Mouse (Mus musculus): ENCODE results near the gene Timm29.

Timm29 gene

DNA sequence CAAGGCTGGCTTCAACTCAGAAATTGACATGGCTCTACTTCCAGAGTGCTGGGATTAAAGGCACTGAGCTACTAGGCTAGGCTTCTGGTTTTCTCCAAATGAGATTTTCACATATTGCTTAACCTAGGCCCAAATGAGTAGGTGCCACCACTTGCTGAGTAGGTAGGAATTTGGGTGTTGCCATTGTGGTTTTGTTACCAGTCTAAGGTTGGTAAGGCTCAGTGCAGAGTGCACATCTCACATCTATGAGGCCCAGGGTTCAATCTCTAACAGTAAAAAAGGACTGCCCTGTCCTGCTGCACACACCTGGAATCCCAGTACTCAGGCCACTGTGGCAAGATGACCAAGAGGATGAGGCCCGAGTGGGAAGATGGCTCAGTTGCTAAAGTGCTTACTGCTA lies 7.1 kb upstream of the Timm29 start:
- no peak for DNase-seq

DNA sequence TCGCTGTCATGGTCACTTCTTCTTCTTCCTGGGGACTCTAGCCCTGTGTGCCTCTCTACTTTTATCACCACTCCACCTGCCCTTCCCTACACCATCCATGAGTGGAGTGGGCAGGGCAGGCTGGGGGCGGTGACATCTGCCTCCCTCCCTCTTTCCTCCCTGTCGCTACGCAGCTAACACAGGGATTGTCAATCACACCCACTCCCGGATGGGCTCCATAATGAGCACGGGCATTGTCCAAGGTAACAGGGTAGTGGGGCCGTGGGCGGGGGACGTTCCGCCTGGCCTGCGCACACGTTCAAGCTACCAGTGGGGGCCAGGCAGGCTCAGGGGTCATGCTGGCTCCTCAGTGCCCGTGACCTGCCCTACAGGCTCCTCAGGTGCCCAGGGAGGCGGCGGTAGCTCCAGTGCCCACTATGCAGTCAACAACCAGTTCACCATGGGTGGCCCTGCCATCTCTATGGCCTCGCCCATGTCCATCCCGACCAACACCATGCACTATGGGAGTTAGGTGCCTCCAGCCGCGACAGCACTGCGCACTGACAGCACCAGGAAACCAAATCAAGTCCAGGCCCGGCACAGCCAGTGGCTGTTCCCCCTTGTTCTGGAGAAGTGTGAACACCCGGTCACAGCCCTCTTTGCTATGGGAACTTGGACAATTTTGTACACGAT lies 4.7 kb upstream of the Timm29 start:
- peak; percentile 42 for DNase-seq

DNA sequence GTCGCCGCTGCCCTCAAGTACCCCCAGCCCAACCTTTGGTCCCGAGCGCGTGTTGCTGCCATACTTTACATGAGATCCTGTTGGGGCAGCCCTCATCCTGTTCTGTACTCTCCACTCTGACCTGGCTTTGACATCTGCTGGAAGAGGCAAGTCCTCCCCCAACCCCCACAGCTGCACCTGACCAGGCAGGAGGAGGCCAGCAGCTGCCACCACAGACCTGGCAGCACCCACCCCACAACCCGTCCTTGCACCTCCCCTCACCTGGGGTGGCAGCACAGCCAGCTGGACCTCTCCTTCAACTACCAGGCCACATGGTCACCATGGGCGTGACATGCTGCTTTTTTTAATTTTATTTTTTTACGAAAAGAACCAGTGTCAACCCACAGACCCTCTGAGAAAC lies 4.2 kb upstream of the Timm29 start:
- peak; percentile 19 for DNase-seq

DNA sequence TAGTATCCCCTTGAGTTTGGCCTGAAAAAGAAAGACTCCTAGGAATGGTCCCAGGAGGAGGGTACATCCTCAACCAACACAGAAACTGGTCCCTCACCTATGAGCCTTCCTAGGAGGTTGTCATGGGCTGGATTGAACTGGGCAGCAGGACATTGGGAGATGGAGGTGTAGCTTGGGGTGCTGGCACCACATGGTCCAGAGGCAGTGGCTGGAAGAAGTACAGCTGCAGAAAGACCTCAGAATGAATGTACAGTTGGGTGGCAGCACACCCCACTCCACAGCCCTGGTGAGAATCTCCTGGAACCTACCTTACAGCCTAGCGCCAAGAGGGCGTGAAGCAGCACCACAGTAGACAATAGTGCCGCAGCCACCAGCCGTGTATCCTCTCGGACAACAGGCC lies 3.0 kb upstream of the Timm29 start:
- DNase-seq = no peak

DNA sequence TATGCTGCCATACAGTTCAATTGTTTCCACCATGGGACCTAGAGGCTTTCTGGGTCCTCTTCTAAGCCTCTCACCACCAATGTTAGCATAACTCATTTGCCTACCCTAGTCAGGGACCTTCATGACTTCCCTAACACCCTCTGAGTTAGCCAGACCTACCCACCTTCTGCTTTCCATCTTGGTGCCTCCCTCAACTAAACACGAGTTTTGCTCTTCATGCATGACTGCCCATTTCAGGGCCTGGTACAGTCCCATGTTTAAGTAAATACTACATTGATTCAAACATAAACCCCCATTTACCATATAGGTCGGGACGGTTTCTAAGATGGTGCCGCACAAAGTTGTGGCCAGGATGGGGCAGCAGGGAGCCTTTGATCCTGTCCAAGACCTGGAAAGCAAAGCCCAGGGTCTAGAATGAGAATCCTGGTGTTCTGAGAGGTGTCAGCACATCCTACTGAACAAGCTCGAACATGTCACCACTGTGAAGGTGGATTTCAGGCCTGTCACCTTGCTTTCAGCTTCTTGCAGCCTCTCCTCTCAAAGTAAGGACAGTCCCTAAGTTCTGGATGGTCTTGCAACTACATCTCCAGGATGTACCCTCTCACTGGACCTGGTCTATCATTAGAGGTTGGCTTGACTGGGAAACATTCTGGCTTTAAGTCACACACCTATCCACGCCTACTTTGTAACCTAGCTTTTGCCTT lies 1.2 kb upstream of the Timm29 start:
- no peak for DNase-seq

DNA sequence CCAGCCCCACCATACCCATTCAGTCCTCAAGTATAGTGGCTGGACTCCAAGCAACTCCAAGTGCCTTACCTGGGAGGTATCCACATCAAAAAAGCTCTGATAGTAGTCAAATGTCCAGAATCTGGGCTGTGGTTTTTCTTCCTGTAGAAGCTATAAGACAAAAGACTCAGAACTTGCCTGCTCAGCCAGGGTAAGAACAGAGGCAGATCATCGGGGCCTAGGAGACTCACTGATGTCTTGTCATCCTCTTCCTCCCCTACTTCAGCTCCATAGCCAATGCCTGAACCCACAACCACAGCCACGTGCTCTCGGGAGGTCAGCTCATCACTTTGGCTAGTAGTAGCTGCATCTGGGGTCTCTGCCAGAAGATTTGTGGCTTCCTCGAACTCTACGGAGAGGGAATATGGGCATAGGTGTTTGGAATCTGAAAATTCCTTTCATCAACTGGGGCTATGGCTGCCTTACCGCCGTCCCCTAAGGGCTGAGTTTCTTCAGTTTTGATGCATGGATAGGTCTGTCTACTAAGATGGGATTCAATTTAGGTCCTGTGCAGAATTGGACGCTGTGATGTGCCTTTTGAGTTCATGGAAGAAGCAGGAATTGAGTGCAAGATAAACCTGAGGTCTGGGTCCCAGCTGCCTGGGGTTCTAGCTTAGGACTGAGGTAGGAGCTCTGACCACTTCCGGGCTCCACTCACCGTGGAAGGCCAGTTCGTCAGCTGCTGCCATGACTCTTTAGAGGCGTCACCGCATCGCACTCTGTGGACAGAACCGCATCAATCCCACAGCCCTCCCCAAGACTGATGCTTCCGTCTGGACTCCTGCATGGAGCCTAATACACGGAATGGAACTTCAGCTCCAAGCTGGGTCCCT lies 455 bp upstream of the Timm29 start:
- no peak for DNase-seq

DNA sequence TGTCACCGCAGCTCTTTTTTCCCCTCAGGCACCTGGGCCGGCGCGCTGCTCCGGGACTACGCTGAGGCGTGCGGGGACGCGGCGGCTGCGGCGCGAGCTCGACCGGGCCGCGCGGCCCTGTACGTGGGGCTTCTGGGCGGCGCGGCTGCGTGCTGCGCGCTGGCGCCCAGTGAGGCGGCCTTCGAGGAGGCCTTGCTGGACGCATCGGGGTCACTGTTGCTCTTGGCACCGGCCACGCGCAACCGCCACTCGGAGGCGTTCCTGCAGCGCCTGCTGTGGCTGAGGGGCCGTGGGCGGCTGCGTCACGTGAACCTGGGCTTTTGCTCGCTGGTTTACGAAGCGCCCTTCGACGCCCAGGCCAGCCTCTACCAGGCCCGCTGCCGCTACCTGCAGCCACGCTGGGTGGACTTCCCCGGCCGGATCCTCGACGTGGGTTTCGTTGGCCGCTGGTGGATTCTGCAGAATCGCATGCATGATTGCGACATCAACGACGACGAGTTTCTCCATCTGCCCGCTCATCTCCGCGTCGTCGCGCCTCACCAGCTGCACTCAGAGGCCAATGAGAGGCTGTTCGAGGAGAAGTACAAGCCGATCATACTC lies 700 bp downstream of the Timm29 start:
- DNase-seq = peak; percentile 66

DNA sequence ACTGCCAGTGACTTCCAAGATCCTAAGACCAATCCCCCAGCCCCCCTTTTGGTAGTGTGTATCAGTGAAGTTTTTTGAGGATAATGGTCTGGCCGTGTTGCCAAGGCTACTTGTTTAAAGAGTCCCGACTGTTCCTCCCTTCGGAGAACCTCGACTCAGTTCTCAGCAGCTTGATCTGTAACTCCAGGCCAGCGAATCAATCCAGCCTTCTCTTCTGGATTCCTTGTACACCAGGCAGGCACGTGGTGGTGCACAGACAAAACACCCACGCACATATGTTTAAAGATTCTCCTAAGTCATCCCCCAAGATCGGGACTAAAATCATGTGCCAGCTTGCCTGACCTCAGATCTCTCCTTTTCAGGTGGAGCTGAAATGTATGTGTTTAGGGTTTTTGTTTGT lies 1.8 kb downstream of the Timm29 start:
- DNase-seq = peak; percentile 53

DNA sequence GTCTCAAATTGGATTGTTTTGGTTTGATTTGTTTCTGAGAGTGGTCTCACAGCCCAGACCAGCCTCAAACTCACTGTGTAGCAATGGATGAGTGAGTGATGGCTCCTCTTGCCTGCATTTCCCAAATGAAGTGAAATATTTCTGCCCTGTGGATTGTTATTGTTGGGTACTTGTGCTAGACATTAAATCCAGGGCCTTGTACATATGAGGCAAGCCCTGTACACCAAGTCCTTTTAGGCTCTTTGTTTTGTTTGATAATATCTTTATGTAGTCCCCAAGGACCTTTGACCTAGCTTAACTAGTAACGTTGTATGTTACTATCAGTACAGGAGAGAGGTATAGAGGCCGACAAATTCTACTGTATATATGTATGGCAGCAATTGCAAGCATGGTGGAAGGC lies 2.3 kb downstream of the Timm29 start:
- no peak for DNase-seq

DNA sequence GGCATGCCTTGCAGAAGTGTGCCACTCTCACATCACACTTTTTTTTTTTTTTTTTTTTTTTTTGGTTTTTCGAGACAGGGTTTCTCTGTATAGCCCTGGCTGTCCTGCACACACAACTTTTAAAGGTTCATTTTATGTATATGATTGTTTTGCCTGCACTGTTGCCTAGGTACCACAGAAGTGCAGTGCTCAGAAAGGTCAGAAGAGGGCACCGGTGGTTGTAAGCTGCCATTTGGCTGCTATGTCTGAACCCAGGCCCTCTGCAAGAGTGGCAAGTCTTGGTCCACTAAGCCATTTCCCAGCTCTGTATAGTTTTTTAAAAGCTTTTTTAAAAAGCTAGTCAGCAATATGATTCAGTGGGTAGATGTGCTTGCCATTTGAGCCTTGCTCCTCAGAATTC lies 5.7 kb downstream of the Timm29 start:
- no peak for DNase-seq

DNA sequence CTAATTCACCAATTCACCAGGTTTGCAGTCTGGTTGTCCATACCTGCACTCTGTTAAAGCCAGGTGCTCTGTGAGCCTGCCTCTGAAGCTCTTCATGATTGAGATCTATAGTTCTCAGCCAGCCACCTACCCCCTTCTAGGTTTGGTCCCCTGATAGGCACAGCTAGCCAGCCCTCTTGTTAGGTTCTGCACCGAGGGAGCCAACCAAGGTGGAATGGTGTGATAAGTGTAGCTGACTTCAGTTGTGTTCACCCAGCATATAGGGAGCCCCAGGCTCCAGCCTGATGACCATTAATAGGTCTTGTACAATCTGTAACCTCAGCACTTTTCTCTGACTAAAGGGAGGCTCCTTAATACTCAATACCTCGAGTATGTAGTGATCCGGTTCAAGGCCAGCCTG lies 7.7 kb downstream of the Timm29 start:
- DNase-seq = no peak

DNA sequence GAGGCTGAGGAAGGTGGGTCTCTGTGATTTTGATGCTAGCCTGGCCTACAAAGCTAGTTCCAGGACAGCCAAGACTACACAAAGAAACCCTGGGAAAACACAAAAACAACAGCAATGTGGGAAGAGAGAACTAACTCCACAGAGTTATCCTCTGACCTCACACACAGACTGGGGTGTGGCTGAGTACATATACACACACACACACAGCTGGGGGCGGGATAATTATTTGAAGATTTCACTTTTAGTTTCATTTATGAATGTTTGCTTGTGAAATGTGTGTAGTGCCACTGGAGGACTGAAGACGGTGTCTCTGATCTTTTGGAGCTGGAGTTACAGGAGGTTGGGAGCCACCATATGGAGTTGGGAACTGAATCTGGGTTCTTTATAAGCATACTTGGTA lies 8.6 kb downstream of the Timm29 start:
- no peak for DNase-seq

DNA sequence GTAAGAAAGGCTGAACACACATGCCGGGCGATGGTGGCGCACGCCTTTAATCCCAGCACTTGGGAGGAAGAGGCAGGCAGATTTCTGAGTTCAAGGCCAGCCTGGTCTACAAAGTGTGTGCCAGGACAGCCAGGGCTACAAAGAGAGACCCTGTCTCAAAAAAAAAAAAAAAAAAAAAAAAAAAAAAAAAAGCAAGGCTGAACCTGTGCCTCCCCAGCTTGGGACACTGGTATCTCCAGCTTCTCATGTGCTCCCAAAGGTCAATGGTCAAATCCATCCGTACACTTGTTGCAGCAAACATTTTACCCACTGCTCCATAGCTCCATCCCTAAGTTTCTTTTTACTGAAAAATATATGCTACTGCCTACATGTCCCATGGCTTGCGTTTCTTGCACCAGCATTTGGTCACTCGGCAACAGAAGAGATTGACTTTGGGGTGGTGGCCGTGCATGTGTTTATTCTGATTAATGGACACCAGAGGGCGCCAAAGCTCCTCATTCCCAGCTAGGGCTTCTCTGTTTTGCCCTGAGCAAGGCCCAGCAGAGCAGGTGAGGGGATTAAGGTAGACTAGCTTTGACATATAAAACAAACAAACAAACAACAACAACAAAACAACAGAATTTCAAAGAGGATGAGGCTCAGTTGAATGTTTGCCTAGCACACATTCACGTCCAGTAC lies 9.3 kb downstream of the Timm29 start:
- DNase-seq = peak; percentile 36

DNA sequence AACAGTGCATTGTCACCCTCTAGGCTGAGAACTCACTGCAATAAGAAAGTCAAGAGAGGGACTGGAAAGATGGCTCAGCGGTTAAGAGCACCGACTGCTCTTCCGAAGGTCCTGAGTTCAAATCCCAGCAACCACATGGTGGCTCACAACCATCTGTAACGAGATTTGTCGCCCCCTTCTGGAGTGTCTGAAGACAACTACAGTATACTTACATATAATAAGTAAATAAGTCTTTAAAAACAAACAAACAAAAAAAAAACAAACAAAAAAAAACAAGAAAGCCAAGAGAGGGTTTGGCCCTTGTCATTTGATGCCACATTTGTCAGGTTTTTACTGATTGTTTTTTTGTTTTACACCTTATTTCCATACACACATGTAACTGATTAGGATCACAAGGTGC lies 11.6 kb downstream of the Timm29 start:
- no peak for DNase-seq

DNA sequence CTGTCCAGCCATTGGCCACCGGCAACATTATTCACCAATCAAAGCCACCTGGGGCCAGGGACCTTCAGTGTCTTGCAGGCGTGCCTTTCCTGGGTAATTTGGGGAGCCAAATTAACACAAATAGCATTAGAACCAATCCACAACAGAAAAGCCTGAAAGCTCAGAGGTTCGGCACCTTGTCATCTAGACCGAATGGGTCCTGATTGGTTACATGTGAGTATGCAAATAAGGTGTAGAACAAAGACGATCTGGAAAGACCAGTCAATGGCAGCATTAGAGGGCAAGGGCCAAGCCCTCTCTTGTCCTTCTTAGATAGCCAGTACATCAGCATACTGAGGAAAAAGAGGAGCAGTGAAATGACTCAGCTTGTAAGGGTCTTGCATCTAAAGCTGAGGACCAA lies 13.3 kb downstream of the Timm29 start:
- no peak for DNase-seq

DNA sequence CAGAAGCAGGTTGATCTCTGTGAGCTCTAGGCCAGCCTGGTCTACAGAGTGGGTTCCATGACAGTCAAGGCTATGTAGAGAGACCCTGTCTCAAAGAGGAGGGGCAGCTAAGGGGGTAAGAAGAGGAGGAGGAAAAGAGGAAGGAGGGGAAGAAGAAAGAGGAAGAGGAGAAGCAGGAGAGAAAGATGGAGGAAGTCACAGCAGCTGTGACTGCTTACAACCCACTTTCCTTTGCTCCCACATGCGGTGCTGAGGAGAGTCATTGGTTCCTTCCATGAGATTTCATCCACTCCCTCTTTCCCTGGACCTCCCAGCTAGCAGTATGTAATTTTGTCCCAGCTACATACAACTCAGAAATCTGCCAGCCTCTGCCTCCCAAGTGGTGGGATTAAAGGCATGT lies 14.1 kb downstream of the Timm29 start:
- DNase-seq = no peak

DNA sequence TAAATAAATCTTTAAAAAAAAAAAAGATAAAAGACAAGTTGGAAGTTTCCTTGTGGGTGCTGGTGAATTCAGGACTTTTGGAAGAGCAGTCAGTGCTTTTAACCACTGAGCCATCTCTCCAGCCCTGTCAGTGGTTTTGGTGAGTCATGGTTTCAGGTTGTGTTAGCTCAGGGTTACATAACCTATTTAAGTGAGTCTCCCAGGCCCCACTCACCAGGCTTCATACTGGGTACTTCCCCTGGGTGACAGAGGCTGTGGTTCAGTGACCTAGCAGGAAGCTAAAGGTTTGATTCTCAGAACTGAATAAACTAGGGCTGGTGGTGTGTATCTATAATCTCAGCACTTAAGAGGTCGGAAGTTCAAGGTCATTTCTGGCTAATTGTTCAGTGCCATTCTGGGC lies 17.3 kb downstream of the Timm29 start:
- no peak for DNase-seq

DNA sequence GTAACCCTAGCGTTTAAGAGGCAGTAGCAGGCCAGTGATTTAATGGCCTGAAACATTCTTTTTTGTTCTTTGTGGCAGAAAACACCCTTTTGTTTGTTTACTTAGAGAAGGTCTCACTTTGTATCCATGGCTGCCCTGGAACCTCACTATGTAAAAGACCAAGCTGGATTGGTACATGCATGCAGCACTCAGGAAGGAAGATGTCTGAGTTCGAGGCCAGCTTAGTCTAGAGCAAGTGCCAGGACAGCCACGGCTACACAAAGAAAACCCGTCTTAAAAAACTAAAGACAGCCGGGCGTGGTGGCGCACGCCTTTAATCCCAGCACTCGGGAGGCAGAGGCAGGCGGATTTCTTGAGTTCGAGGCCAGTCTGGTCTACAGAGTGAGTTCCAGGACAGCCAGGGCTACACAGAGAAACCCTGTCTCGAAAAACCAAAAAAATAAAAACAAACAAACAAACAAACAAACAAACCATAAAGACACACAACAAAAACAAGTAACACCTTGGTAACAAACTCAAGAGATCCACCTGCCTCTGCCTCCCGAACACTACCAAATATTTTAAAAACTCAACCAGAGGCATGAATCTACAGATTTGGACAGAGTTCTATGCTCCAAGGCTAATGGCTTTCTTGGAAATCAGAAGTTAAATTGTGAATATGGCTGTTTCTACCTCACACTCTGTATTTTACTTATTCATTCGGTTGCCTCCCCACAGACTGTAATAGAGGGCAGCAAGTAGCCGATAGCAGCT lies 22.5 kb downstream of the Timm29 start:
- no peak for DNase-seq

DNA sequence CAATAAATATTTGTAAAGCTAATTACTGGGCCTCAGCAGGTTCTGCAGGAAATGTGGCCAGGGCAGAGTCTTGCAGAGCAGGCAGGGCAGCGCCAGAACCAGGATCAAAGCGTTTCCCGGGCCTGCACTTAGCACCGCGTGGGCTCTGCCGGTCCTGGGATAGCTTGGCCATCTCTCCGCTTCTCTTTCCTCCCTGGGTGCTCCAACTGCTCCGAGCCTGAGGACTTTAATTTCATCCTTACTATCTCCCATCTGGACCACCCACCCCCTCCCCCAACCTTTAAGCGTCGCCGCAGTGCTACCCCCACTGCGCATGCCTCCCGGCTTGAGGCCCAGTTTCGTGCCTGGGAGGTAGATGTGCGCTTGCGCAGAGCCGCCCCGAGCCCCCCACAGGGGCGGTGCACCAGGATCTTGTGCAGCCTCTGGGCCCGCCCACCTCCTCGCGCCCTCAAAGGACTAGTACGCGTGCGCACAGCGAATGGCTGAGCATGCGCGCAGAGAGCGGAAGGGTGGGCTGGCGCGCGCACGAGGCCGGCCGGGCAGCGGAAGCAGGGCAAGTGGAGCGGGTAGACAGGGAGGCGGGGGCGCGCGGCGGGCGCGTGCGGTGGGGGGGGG lies 23.2 kb downstream of the Timm29 start, which contains the start of gene Smarca4:
TSS of gene Smarca4 (plus strand) at position 553 of the 615 bp plus-strand sequence.
- peak; percentile 100 for DNase-seq

DNA sequence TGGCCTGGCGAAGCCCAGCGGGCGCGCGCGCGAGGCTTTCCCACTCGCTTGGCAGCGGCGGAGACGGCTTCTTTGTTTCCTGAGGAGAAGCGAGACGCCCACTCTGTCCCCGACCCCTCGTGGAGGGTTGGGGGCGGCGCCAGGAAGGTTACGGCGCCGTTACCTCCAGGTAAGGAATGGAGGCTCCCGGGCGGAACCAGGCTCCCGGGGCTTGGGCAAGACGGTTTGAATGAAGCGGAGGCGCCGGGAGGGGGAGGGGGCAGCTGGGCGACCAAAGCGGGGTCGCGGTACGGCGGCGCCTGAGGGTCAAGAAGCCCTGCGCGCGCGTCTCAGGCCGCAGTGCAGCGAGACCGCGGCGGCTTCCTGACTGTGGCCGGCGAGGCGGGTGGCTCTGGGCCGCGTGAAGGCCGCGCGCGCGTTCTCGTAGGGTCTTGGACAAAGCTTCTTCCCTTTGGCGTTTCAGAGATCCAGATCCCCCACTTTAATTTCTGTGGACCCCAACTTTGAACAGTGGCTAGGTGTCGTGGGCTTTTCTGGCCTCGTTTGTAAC lies 23.8 kb downstream of the Timm29 start:
- DNase-seq = peak; percentile 86

DNA sequence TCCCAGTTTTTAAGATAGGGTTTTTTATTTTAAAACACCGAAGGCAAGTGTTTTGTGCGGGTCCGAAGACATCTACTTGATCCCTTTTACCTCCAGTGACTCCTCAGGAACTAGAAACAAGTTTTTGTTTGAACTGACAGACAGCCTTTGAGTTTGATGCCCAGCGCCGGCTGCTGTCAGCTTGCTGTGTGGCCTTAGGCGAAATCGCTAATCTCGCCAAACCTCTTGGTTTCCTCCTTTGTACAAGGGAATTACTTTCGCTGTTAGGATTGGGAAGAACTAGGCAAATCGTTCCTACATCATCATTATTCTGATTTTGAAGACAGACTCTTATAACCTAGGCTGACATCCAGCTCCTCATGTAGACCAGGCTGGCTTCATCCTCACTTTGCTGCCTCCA lies 24.5 kb downstream of the Timm29 start:
- no peak for DNase-seq

Measured in layer of hippocampus, adult 9-11 months (tissue).